Mouse (Mus musculus) liver, embryonic 16.5 days (tissue): ENCODE measurements at regions not wholly inside any gene's neighbourhood (a gene's known extent, or its start where the extent isn't known, plus 50 kb on each side); places are given as distances from the start of the nearest gene placed in this dataset.

Source experiments
- ATAC-seq: fragments of 200-750 bp; cut with Nextera tagmentation; 2 replicates; pipeline ENCODE4 v1.8.0; 2017; ENCODE audit warnings: low read depth, mild to moderate bottlenecking, moderate number of reproducible peaks, moderate library complexity
- H3K27ac ChIP-seq: fragments of 300-500 bp; sonication (generic); 2 replicates; pipeline ENCODE4 v1.5.1; 2014; ENCODE audit warnings: mild to moderate bottlenecking, low read length
- H3K27me3 ChIP-seq: fragments of 300-500 bp; sonication (generic); 2 replicates; pipeline ENCODE4 v1.6.1; 2014; ENCODE audit warnings: low read depth, low read length, mixed read lengths; ENCODE audit not compliant: control insufficient read depth, insufficient read depth
- H3K36me3 ChIP-seq: fragments of 300-500 bp; sonication (generic); 2 replicates; pipeline ENCODE4 v1.6.1; 2014; ENCODE audit warnings: mild to moderate bottlenecking; ENCODE audit not compliant: control insufficient read depth, insufficient read depth
- H3K4me1 ChIP-seq: fragments of 300-500 bp; sonication (generic); 2 replicates; pipeline ENCODE4 v1.6.1; 2014; ENCODE audit warnings: low read depth, low read length, mixed read lengths; ENCODE audit not compliant: control insufficient read depth
- H3K4me2 ChIP-seq: fragments of 300-500 bp; sonication (generic); 2 replicates; pipeline ENCODE4 v1.6.1; 2014; ENCODE audit warnings: low read depth, low read length, mixed read lengths
- H3K4me3 ChIP-seq: fragments of 300-500 bp; sonication (generic); 2 replicates; pipeline ENCODE4 v1.5.1; 2014; ENCODE audit warnings: low read depth, mild to moderate bottlenecking, low read length
- H3K9ac ChIP-seq: fragments of 300-500 bp; sonication (generic); 2 replicates; pipeline ENCODE4 v1.6.1; 2014; ENCODE audit warnings: low read depth, low read length
- H3K9me3 ChIP-seq: fragments of 300-500 bp; sonication (generic); replicated peaks from 2 replicates; pipeline ENCODE4 v1.6.1; 2016; ENCODE audit warnings: low read length; ENCODE audit not compliant: control insufficient read depth
- WGBS: fragments of 180-500 bp; shearing (Covaris S2); extraction: QIAGEN DNeasy Blood & Tissue Kit; methylation state at CpG from one replicate; pipeline ENCODE4 v1.1.7; 2014; ENCODE audit not compliant: insufficient replicate concordance; 5-methylcytosine and 5-hydroxymethylcytosine counted together

DNA sequence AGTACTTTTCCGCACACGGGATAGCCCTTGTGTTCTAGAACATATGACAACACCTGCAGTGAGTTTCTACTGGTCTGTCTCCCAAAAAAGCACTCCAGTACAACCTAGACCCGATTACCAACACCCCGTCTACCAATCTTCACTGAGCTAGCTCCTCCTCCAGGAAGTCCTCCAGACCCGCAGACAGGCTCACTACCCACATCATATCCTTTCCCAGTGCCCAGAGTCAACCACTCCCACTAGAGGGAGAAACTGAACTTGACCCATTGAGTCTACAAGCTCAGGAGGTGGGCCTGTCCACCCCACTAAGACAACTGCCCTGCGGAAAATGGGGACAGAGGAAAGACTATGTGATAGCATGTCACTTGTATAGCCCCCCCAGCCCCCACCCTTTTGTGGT lies 51.2 kb upstream of the Ppp1r26 start:
- H3K36me3 ChIP-seq, result no peaks in the 10 kb centered on the region
- H3K4me1 ChIP-seq, result no peaks in the 10 kb centered on the region
- no peaks in the 10 kb centered on the region for H3K27me3 ChIP-seq
- H3K4me3 ChIP-seq, result no peak overlapping the region
- WGBS, result 45% methylated on average over 6 of the region's 6 CpGs
- H3K27ac ChIP-seq, result no peak overlapping the region
- H3K9me3 ChIP-seq, result no peaks in the 10 kb centered on the region
- no peak overlapping the region for H3K9ac ChIP-seq
- no peak overlapping the region for H3K4me2 ChIP-seq
- no peak for ATAC-seq
